Mouse (Mus musculus) CH12.LX (cell line): ENCODE measurements at regions not wholly inside any gene's neighbourhood (a gene's known extent, or its start where the extent isn't known, plus 50 kb on each side); places are given as distances from the start of the nearest gene placed in this dataset.

Source experiments
- DNase-seq: peaks from one replicate; pipeline ENCODE4 v3.0.0-alpha.2; 2013; ENCODE audit errors: extremely low read depth
- H3K27ac ChIP-seq: 2 replicates; pipeline ENCODE4 v1.5.1; 2012; ENCODE audit warnings: low read depth, mild to moderate bottlenecking, control low read depth, moderate library complexity; ENCODE audit not compliant: insufficient read depth
- H3K27me3 ChIP-seq: replicated peaks from 2 replicates; pipeline ENCODE3; 2012; ENCODE audit warnings: inconsistent platforms
- H3K36me3 ChIP-seq, 2 experiments: replicated peaks in 1 of 2; 2 replicates each; pipeline versions ENCODE3 to v1.6.1; 2012; ENCODE audit warnings: inconsistent platforms in 1 of 2, low read length in 1 of 2, mild to moderate bottlenecking in 1 of 2, mixed read lengths in 1 of 2, moderate library complexity in 1 of 2; ENCODE audit not compliant: control insufficient read depth in 1 of 2, insufficient read depth in 1 of 2
- H3K4me1 ChIP-seq, 2 experiments: 2 replicates each; pipeline ENCODE4 v1.6.1; 2012; ENCODE audit warnings: inconsistent platforms in 1 of 2, moderate library complexity in 1 of 2; ENCODE audit not compliant: insufficient read depth in 2 of 2, control insufficient read depth in 1 of 2
- H3K4me2 ChIP-seq: 2 replicates; pipeline ENCODE4 v1.6.1; 2012; ENCODE audit warnings: low read depth, mild to moderate bottlenecking, control low read depth; ENCODE audit not compliant: poor library complexity, insufficient read depth, severe bottlenecking
- H3K4me3 ChIP-seq, 3 experiments: fragments of 150-350 bp in 1 of 3; sonication (generic) in 1 of 3; replicated peaks in 1 of 3; 2 replicates each; pipeline versions ENCODE3 to v1.5.1; 2011 to 2012; ENCODE audit warnings: low read depth in 2 of 3, low read length in 2 of 3, mild to moderate bottlenecking in 2 of 3, moderate library complexity in 2 of 3, control low read depth in 1 of 3, improper control_type of control experiment in 1 of 3, inconsistent platforms in 1 of 3, mixed read lengths in 1 of 3; ENCODE audit not compliant: poor library complexity in 1 of 3
- H3K79me2 ChIP-seq: replicated peaks from 2 replicates; pipeline ENCODE4 v1.6.1; 2012; ENCODE audit warnings: mild to moderate bottlenecking, moderate library complexity; ENCODE audit not compliant: control insufficient read depth, poor library complexity, insufficient read depth, severe bottlenecking; ENCODE audit errors: extremely low read depth
- H3K9ac ChIP-seq: 2 replicates; pipeline ENCODE4 v1.6.1; 2012; ENCODE audit warnings: low read depth, mild to moderate bottlenecking, control low read depth, moderate library complexity; ENCODE audit not compliant: insufficient read depth
- H3K9me3 ChIP-seq: replicated peaks from 2 replicates; pipeline ENCODE3; 2012; ENCODE audit warnings: low read length, inconsistent platforms, mixed read lengths
- BHLHE40 ChIP-seq: IDR thresholded peaks from 2 replicates; pipeline ENCODE4 v1.6.1; 2011; ENCODE audit warnings: mild to moderate bottlenecking, low read depth, low read length, improper control_type of control experiment
- CHD2 ChIP-seq: IDR thresholded peaks from 2 replicates; pipeline ENCODE4 v1.6.1; 2011; ENCODE audit warnings: low read length, improper control_type of control experiment
- CTCF ChIP-seq, 2 experiments: IDR thresholded peaks in 1 of 2; conservative IDR thresholded peaks in 1 of 2; 2 replicates each; pipeline ENCODE4 v1.5.1; 2011 to 2012; ENCODE audit warnings: low read depth in 2 of 2, low read length in 2 of 2, improper control_type of control experiment in 1 of 2, inconsistent platforms in 1 of 2, mild to moderate bottlenecking in 1 of 2, moderate library complexity in 1 of 2
- E2F4 ChIP-seq: IDR thresholded peaks from 2 replicates; pipeline ENCODE4 v1.6.1; 2011; ENCODE audit warnings: low read depth, low read length, improper control_type of control experiment; ENCODE audit not compliant: insufficient replicate concordance
- ELF1 ChIP-seq: IDR thresholded peaks from 2 replicates; pipeline ENCODE4 v1.6.1; 2014; ENCODE audit warnings: low read depth, mild to moderate bottlenecking, inconsistent platforms, low read length, improper control_type of control experiment
- KAT2A ChIP-seq: IDR thresholded peaks from 2 replicates; pipeline ENCODE4 v1.6.1; 2012; ENCODE audit warnings: low read length, improper control_type of control experiment, inconsistent platforms; ENCODE audit not compliant: insufficient replicate concordance
- MAX ChIP-seq: IDR thresholded peaks from 2 replicates; pipeline ENCODE4 v1.6.1; 2011; ENCODE audit warnings: low read length, improper control_type of control experiment
- MAZ ChIP-seq: IDR thresholded peaks from 2 replicates; pipeline ENCODE4 v1.6.1; 2012; ENCODE audit warnings: low read depth, mild to moderate bottlenecking, inconsistent platforms, low read length, improper control_type of control experiment, moderate library complexity
- MXI1 ChIP-seq: IDR thresholded peaks from 2 replicates; pipeline ENCODE4 v1.6.1; 2011; ENCODE audit warnings: mild to moderate bottlenecking, low read depth, low read length, improper control_type of control experiment
- MYC ChIP-seq: IDR thresholded peaks from 2 replicates; pipeline ENCODE4 v1.6.1; 2011; ENCODE audit warnings: low read depth, mild to moderate bottlenecking, improper control_type of control experiment, low read length
- NELFE ChIP-seq: IDR thresholded peaks from 2 replicates; pipeline ENCODE4 v1.6.1; 2011; ENCODE audit warnings: low read depth, low read length, improper control_type of control experiment
- POLR2AphosphoS2 ChIP-seq: IDR thresholded peaks from 2 replicates; pipeline ENCODE4 v1.6.1; 2011; ENCODE audit warnings: low read depth, low read length, improper control_type of control experiment
- RAD21 ChIP-seq: IDR thresholded peaks from 2 replicates; pipeline ENCODE4 v1.6.1; 2011; ENCODE audit warnings: low read depth, mild to moderate bottlenecking, low read length, improper control_type of control experiment, moderate library complexity
- RCOR1 ChIP-seq: conservative IDR thresholded peaks from 2 replicates; pipeline ENCODE4 v1.6.1; 2012; ENCODE audit warnings: low read depth, mild to moderate bottlenecking, inconsistent platforms, low read length, improper control_type of control experiment
- SIN3A ChIP-seq: IDR thresholded peaks from 2 replicates; pipeline ENCODE4 v1.6.1; 2012; ENCODE audit warnings: low read length, improper control_type of control experiment, inconsistent platforms
- SMC3 ChIP-seq: IDR thresholded peaks from 2 replicates; pipeline ENCODE4 v1.6.1; 2011; ENCODE audit warnings: low read depth, low read length, improper control_type of control experiment
- TCF12 ChIP-seq: IDR thresholded peaks from 2 replicates; pipeline ENCODE4 v1.6.1; 2014; ENCODE audit warnings: low read depth, mild to moderate bottlenecking, inconsistent platforms, low read length, improper control_type of control experiment
- USF1 ChIP-seq: IDR thresholded peaks from 2 replicates; pipeline ENCODE4 v1.6.1; 2014; ENCODE audit warnings: low read depth, mild to moderate bottlenecking, inconsistent platforms, low read length, improper control_type of control experiment
- ZKSCAN1 ChIP-seq: IDR thresholded peaks from 2 replicates; pipeline ENCODE4 v1.6.1; 2012; ENCODE audit warnings: low read depth, inconsistent platforms, low read length, improper control_type of control experiment, borderline replicate concordance
- dilution Hi-C: fragments of 300-500 bp; cut with MboI; formaldehyde crosslinking; loops from 2 replicates; pipeline ENCODE4 v1.14.3; 2020; ENCODE audit warnings: low sequenced_read_pairs; ENCODE audit not compliant: extremely low pct_unique_long_range_greater_than_20kb, extremely low pct_ligation_motif_present
- in situ Hi-C: fragments of 300-500 bp; cut with MboI; formaldehyde crosslinking; loops from 3 replicates; pipeline ENCODE4 v1.14.3; 2019; ENCODE audit warnings: low sequenced_read_pairs, low pct_ligation_motif_present, low pct_unique_long_range_greater_than_20kb, mixed read lengths

DNA sequence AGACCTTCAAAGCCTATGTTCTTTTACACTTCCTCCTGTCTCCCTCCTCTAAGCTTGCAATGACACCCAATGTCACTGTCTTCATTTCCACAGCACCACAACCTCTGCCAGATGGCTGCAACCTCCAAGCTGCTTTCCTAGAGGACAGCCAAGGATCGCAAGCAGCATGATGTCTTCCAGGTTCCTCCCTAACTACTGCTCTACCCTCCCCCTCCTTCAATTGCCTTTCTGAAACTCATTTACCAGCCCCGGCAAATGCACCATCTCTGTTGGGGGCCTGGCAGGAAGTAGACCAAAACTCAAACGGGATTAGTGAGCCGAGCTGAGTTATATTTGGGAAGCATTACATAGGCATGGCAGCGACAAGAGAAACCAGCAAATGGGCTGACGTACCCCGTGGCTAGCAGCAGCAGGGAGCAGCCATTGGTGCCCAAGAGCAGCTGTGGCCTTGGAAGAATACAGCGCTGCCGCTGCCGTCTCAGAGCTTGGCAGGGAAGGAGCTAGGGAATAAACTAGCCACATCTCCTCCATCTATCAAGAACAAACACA lies 185.6 kb upstream of the Suclg2 start:
- Histone ChIP-seq H3K9me3 (peaks cover 16% of the 10 kb centered on the region), H3K4me1 (no peaks in the 10 kb centered on the region), H3K4me3 (no peak overlapping the region), H3K4me2 (no peak overlapping the region), H3K36me3 (no peaks in the 10 kb centered on the region), H3K27me3 (no peaks in the 10 kb centered on the region), H3K9ac (no peak overlapping the region), H3K79me2 (no peaks in the 10 kb centered on the region), H3K27ac (no peak overlapping the region)
- no peak for TF ChIP-seq TCF12
- no peak for TF ChIP-seq CHD2
- no peak for TF ChIP-seq KAT2A
- dilution Hi-C loops (no loop called here), in situ Hi-C loops (no loop called here)
- DNase-seq: no peak

DNA sequence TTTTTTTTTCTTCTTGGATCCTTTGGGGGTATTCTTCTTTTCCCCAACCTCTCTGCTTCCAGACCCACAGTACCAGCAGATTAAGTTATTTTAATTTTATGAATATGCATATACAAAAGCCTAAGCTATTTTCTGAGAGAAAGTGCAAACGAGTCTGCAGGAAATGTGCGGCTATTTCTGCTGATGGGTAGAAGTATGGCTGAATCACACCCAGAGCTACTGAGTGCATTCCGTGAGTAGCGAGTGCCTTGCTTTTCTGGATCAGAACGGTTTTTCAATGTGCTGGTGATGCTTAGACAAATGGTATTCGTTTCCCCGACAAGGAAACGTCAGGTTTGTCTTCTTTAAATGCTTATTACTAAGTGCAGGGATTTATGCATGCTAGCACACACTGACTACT lies 186.5 kb upstream of the Suclg2 start:
- no peaks in the 10 kb centered on the region for H3K36me3 ChIP-seq
- H3K27me3 ChIP-seq: no peaks in the 10 kb centered on the region
- H3K79me2 ChIP-seq: no peaks in the 10 kb centered on the region
- TF ChIP-seq MYC (no peak), NELFE (no peak), ZKSCAN1 (no peak), MAX (no peak), USF1 (no peak), RAD21 (no peak), CTCF (conservative IDR thresholded peaks at IDR 0.05 in 1 of 2, IDR thresholded peaks at IDR 0.05 in 1 of 2; ENCODE audit: low read depth in 2 of 2, low read length in 2 of 2) (no peak), RCOR1 (no peak), MXI1 (no peak), E2F4 (no peak), SMC3 (no peak), MAZ (no peak), SIN3A (no peak), CHD2 (no peak), ELF1 (no peak), POLR2AphosphoS2 (no peak), BHLHE40 (no peak)
- no peak overlapping the region for H3K27ac ChIP-seq
- in situ Hi-C loops: no loop called here
- no peak overlapping the region for H3K9ac ChIP-seq
- no peak overlapping the region for H3K4me2 ChIP-seq
- dilution Hi-C loops: no loop called here
- no peaks in the 10 kb centered on the region for H3K4me1 ChIP-seq
- no peak overlapping the region for H3K4me3 ChIP-seq
- peaks cover 16% of the 10 kb centered on the region for H3K9me3 ChIP-seq
- DNase-seq: no peak
